Mouse (Mus musculus): ENCODE data around the gene Hoxd9. TPM values are rescaled to one million over a fixed set of nuclear protein-coding genes. Genes with fewer than 3 reads are reported as not detected.

Hoxd9 gene
- total and polyA plus RNA-seq, 2 experiments from 2014 or later: 0.12 to 0.84 TPM

GRCm38 (mm10) chr2:74655821-74656631 is 41.5 kb upstream of the Hoxd9 start:
- Histone ChIP-seq H3K4me2 (ENCODE audit: low read depth, low read length) (peak overlapping the region; percentile 48), H3K4me3 (ENCODE audit: low read depth, low read length) (peak overlapping the region; percentile 41)

DNA sequence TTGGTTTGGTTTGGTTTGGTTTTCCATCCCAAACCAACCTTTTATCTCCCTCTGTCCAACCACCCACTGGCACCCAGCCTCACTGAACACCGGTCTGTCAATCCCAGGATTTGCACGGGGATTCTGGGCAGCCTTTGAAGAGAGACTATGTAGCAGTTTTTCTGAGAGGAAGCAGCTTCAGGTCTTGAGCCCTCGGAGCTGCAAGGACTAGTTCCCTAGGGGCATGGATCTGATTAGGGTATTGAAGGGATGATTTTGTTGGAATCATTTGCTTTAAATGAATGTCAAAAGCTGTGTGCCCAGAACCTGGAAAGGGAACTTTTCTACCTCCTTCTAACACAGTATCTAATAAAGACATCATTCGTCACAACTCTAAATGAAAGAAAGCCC is 40.9 kb upstream of the Hoxd9 start:
- peaks cover 94% of the 10 kb centered on the region for H3K27me3 ChIP-seq (ENCODE audit: control insufficient read depth, insufficient read depth, low read length)
- DNase-seq (ENCODE audit: low spot score) (no peak), ATAC-seq (ENCODE audit: insufficient read depth, low read depth) (no peak)
- H3K9me3 ChIP-seq (replicated peaks; ENCODE audit: control insufficient read depth, low read length): no peaks in the 10 kb centered on the region
- no peaks in the 10 kb centered on the region for H3K4me1 ChIP-seq (ENCODE audit: control insufficient read depth, insufficient read depth)
- H3K4me3 ChIP-seq (ENCODE audit: low read depth, low read length): no peak overlapping the region
- no peaks in the 10 kb centered on the region for H3K36me3 ChIP-seq (replicated peaks; ENCODE audit: control insufficient read depth, insufficient read depth, low read length)
- H3K4me2 ChIP-seq (ENCODE audit: low read depth, low read length): no peak overlapping the region
- no peak overlapping the region for H3K9ac ChIP-seq (replicated peaks; ENCODE audit: low read depth, low read length)
- no peak for TF ChIP-seq CTCF (IDR thresholded peaks at IDR 0.05; ENCODE audit: low read depth)
- no peak for TF ChIP-seq EP300 (IDR thresholded peaks at IDR 0.05; ENCODE audit: low read depth)
- 7% methylated on average over 4 of the region's 4 CpGs for WGBS
- no peak overlapping the region for H3K27ac ChIP-seq (ENCODE audit: low read depth)

More at GRCm38 (mm10) chr2:74655821-74656631, 41.5 kb upstream of the Hoxd9 start:
- no peak for ATAC-seq (ENCODE audit: insufficient read depth, low read depth)
- no peak for DNase-seq (ENCODE audit: low spot score)
- WGBS: under 1% methylated on average over 64 of the region's 69 CpGs
- H3K9me3 ChIP-seq (replicated peaks; ENCODE audit: control insufficient read depth, low read length): no peaks in the 10 kb centered on the region
- no peaks in the 10 kb centered on the region for H3K36me3 ChIP-seq (replicated peaks; ENCODE audit: control insufficient read depth, insufficient read depth, low read length)
- TF ChIP-seq EP300 (IDR thresholded peaks at IDR 0.05; ENCODE audit: low read depth) (no peak), CTCF (IDR thresholded peaks at IDR 0.05; ENCODE audit: low read depth) (no peak)
- no peak overlapping the region for H3K9ac ChIP-seq (replicated peaks; ENCODE audit: low read depth, low read length)
- peaks cover 94% of the 10 kb centered on the region for H3K27me3 ChIP-seq (ENCODE audit: control insufficient read depth, insufficient read depth, low read length)
- no peak overlapping the region for H3K27ac ChIP-seq (ENCODE audit: low read depth)
- H3K4me1 ChIP-seq (ENCODE audit: control insufficient read depth, insufficient read depth): no peaks in the 10 kb centered on the region

- Histone ChIP-seq H3K9me3 (replicated peaks; ENCODE audit: control insufficient read depth, low read length) (no peaks in the 10 kb centered on the region), H3K4me3 (ENCODE audit: low read depth, low read length) (peak overlapping the region; percentile 25), H3K36me3 (replicated peaks; ENCODE audit: control insufficient read depth, insufficient read depth, low read length) (no peaks in the 10 kb centered on the region), H3K27me3 (ENCODE audit: control insufficient read depth, insufficient read depth, low read length) (peaks cover 94% of the 10 kb centered on the region), H3K4me1 (ENCODE audit: control insufficient read depth, insufficient read depth) (no peaks in the 10 kb centered on the region), H3K27ac (ENCODE audit: low read depth) (no peak overlapping the region), H3K9ac (replicated peaks; ENCODE audit: low read depth, low read length) (no peak overlapping the region), H3K4me2 (ENCODE audit: low read depth, low read length) (0 out of 2 replicates have a peak overlapping the region, but pooled peaks have one; percentile 12)
- TF ChIP-seq EP300 (IDR thresholded peaks at IDR 0.05; ENCODE audit: low read depth): no peak
- TF ChIP-seq CTCF (IDR thresholded peaks at IDR 0.05; ENCODE audit: low read depth): no peak
- DNase-seq (ENCODE audit: low spot score) (no peak), ATAC-seq (ENCODE audit: insufficient read depth, low read depth) (no peak)
- WGBS: 3% methylated on average over 62 of the region's 62 CpGs
Measured at GRCm38 (mm10) chr2:74657251-74658023, 40.1 kb upstream of the Hoxd9 start.

- ATAC-seq (ENCODE audit: insufficient read depth, low read depth): no peak
- Histone ChIP-seq H3K4me1 (ENCODE audit: control insufficient read depth, insufficient read depth) (no peaks in the 10 kb centered on the region), H3K4me2 (ENCODE audit: low read depth, low read length) (0 out of 2 replicates have a peak overlapping the region, but pooled peaks have one; percentile 12), H3K9ac (replicated peaks; ENCODE audit: low read depth, low read length) (no peak overlapping the region), H3K27ac (ENCODE audit: low read depth) (no peak overlapping the region), H3K36me3 (replicated peaks; ENCODE audit: control insufficient read depth, insufficient read depth, low read length) (no peaks in the 10 kb centered on the region), H3K9me3 (replicated peaks; ENCODE audit: control insufficient read depth, low read length) (no peaks in the 10 kb centered on the region), H3K27me3 (ENCODE audit: control insufficient read depth, insufficient read depth, low read length) (peaks cover 95% of the 10 kb centered on the region), H3K4me3 (ENCODE audit: low read depth, low read length) (peak overlapping the region; percentile 25)
- no peak for TF ChIP-seq CTCF (IDR thresholded peaks at IDR 0.05; ENCODE audit: low read depth)
- no peak for TF ChIP-seq EP300 (IDR thresholded peaks at IDR 0.05; ENCODE audit: low read depth)
- DNase-seq (ENCODE audit: low spot score): peak; percentile 4
- 2% methylated on average over 15 of the region's 15 CpGs for WGBS
Measured at GRCm38 (mm10) chr2:74658024-74658666, 39.4 kb upstream of the Hoxd9 start.

DNA sequence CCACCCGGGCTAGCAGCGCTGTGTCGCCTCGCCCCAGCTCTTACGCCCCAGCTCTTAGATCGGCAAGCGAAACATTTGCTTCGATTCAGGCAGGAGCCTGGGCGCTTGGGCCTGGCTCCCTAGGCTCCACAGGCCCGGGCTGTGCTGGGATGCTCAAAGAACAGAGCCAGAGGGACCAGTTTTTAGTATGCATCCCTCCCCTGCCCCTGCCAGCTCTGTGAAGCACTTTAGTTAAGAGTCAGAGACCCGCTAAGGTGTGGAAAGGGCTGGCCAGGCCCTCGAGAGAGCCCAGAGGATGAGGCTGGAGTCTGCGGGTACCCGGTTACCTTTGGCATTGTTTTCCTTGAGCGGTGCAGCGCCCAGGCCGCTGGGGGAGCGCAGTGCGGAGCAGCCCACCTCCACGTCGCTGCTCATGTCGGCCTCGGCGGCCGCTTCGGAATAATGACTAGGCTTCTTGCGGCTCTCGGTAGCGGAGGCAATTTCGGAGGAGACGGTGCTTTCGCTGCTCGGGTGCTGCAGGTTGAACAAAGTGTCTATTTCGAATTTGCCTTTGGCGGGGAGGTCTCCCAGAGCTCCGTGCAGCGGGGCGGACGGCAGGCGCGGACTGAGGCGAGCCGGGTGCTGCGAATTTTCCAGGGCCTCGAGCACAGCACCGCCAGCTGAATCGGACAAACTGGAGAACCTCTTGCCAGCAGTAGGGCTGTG is 38.7 kb upstream of the Hoxd9 start:
- no peak overlapping the region for H3K27ac ChIP-seq (ENCODE audit: low read depth)
- H3K27me3 ChIP-seq (ENCODE audit: control insufficient read depth, insufficient read depth, low read length): peaks cover 99% of the 10 kb centered on the region
- TF ChIP-seq CTCF (IDR thresholded peaks at IDR 0.05; ENCODE audit: low read depth) (no peak), EP300 (IDR thresholded peaks at IDR 0.05; ENCODE audit: low read depth) (no peak)
- 2% methylated on average over 47 of the region's 47 CpGs for WGBS
- no peak overlapping the region for H3K4me2 ChIP-seq (ENCODE audit: low read depth, low read length)
- H3K9ac ChIP-seq (replicated peaks; ENCODE audit: low read depth, low read length): no peak overlapping the region
- H3K36me3 ChIP-seq (replicated peaks; ENCODE audit: control insufficient read depth, insufficient read depth, low read length): no peaks in the 10 kb centered on the region
- ATAC-seq (ENCODE audit: insufficient read depth, low read depth) (no peak), DNase-seq (ENCODE audit: low spot score) (no peak)
- no peak overlapping the region for H3K4me3 ChIP-seq (ENCODE audit: low read depth, low read length)
- no peaks in the 10 kb centered on the region for H3K4me1 ChIP-seq (ENCODE audit: control insufficient read depth, insufficient read depth)
- H3K9me3 ChIP-seq (replicated peaks; ENCODE audit: control insufficient read depth, low read length): no peaks in the 10 kb centered on the region

Measured in heart, postnatal 0 days (tissue).